Mouse (Mus musculus): ENCODE data around the gene Gm13889.

- TF ChIP-seq CTCF (IDR thresholded peaks at IDR 0.05; ENCODE audit: low read depth, low read length) (no peak), POLR2A (IDR thresholded peaks at IDR 0.05; ENCODE audit: insufficient read depth, low read length) (no peak)
Measured at GRCm38 (mm10) chr2:94001411-94001810, 44.4 kb upstream of the Gm13889 start.

Measured in ES-Bruce4 (cell line).